ENCODE assay signal across 23 mouse cellular contexts in the genomic region with DNA sequence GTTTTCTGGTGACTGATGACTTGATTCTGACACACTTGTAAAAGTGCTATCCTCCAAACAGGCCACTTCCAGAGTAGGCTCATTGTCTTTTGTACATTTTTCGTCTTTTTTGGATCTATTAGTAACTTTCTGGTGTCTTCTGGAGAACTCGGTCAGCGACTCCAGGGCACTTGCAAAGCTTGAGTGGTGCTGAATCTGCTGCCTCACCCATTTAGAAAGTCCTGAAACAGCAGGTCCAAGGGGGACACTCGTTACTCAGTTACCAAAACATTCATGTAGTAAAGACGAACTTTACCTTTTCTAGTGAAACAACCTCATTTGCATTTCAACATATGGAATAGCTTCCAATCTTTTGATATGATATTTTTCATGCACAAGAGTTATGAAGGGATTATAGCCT.
"Had no signal": no experiment of that assay in that cellular context is flagged by ENCODE, and none has a peak within 500 bp of the region (broad histone marks: within the 10 kb centered on the region; RNA-seq: fewer than 3 reads in every experiment).

No protein-coding gene starts in this region.

- ATAC-seq: hindbrain, embryonic 16.5 days; intestine, embryonic 15.5 days; liver, embryonic 12.5 days had no signal

- H3K27me3 ChIP-seq: intestine, embryonic 15.5 days; limb, embryonic 13.5 days; liver, embryonic 12.5 days; liver, embryonic 15.5 days; lung, embryonic 15.5 days; megakaryocyte, embryonic 14.5 days; neural tube, embryonic 13.5 days had no signal

- H3K36me3 ChIP-seq: intestine, embryonic 15.5 days; neural tube, embryonic 13.5 days had no signal

- H3K4me3 ChIP-seq: intestine, embryonic 15.5 days; limb, embryonic 10.5 days; limb, embryonic 13.5 days; liver, embryonic 12.5 days; liver, embryonic 15.5 days; lung, embryonic 15.5 days; megakaryocyte, embryonic 14.5 days; midbrain, embryonic 10.5 days; myocyte; neural tube, embryonic 13.5 days had no signal

- H3K4me1 ChIP-seq: intestine, embryonic 15.5 days; limb, embryonic 10.5 days; liver, embryonic 12.5 days; liver, embryonic 15.5 days; lung, embryonic 15.5 days; megakaryocyte, embryonic 14.5 days; midbrain, embryonic 10.5 days; neural tube, embryonic 13.5 days had no signal

- H3K27ac ChIP-seq: intestine, embryonic 15.5 days; kidney, postnatal 0 days; limb, embryonic 10.5 days; limb, embryonic 13.5 days; liver, embryonic 12.5 days; liver, embryonic 15.5 days; lung, embryonic 15.5 days; midbrain, embryonic 10.5 days; neural tube, embryonic 13.5 days; stomach, postnatal 0 days had no signal

- DNase-seq: liver; lung, adult 18-20 months; lung, postnatal 10 days; lung, postnatal 36 days; midbrain, embryonic 14.5 days; retina, postnatal 1 day; right cerebral cortex, postnatal 25 days; thymus, adult 2 months; thymus, postnatal 14 days; thymus, postnatal 4 days had no signal
